Mouse (Mus musculus): ENCODE results near the gene Misp.

Gene Misp

DNA sequence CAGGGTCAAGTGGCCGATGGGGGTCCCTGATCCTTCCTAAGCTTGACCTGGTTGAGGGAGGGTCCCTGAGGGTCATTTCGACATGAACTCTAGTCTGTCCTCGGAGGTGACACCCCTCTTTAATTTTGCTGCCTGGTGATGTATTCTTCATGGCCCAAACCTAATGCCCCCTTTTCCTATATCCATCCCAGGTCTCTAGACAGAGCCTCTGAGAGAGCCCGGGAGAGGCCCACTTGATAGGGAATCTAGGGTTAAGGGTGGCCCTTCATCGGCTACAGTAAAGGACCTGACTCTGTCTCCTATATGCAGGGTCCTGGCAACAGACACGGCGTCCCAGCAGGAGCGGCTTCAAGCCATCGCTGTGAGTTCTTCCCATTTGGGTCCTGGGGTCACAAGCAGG is 14.5 kb upstream of the Misp start:
- ChIA-PET POLR2A (interaction anchor here in 2 of 4 experiments (0.8 to 2.0 kb wide), 5 partner anchors 11 to 59 kb away, joined by 3 to 8 read pairs (median 3); partner anchors contain the start of genes Palm (in 1 of the 2) and Ptbp1 (in 1 of the 2)), CTCF (interaction anchor here in 2 of 4 experiments (1.4 to 2.1 kb wide), 2 partner anchors 26 kb away, joined by 4 to 5 read pairs; no protein-coding TSS in a partner anchor)

- POLR2A ChIA-PET, result interaction anchor here in 2 of 4 experiments (1.6 to 2.0 kb wide), 2 partner anchors 13 to 55 kb away, joined by 4 to 8 read pairs; partner anchors contain the start of gene Palm (in 1 of the 2)
- CTCF ChIA-PET, result interaction anchor here in 2 of 4 experiments (1.4 to 2.1 kb wide), 2 partner anchors 27 kb away, joined by 4 to 5 read pairs; no protein-coding TSS in a partner anchor
These were observed 13.8 kb upstream of the Misp start for GRCm38 (mm10) chr10:79806972-79807371.

DNA sequence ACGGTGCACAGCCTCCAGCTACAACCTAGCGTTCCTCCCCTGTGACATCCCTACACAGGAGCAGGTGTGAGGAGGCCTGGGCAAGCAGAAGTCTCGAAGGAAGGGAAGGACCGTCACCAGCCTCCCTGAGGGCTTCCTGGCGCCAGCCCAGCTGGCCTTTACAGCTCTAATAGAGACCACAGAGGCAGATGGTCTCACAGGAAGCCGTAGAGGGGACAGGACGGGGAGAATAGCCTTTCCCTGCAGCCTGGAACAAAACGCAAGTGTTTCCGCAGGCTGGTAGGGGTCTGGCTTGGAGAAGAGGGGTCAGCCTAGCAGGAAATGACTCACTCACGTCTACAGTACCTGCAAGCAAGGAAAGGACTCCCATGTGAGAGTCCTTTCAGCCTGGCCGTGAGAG is 13.0 kb upstream of the Misp start:
- POLR2A ChIA-PET, result interaction anchor here in 1 of 4 experiments (0.6 to 1.0 kb wide), 2 partner anchors 11 to 39 kb away, joined by 3 to 4 read pairs; no protein-coding TSS in a partner anchor
- CTCF ChIA-PET, result interaction anchor here in 1 of 4 experiments (1.3 kb wide), 1 partner anchor 27 kb away, joined by 3 read pairs; no protein-coding TSS in a partner anchor

GRCm38 (mm10) chr10:79808728-79809127 is 12.1 kb upstream of the Misp start:
- ChIA-PET POLR2A (interaction anchor here in 2 of 4 experiments (0.9 to 1.3 kb wide), 5 partner anchors 40 to 100 kb away, joined by 3 to 4 read pairs (median 4); partner anchors contain the start of genes Med16 (in 1 of the 2) and Ptbp1 (in 1 of the 2)), CTCF (interaction anchor here in 1 of 4 experiments (1.1 to 1.7 kb wide), 3 partner anchors 12 to 28 kb away, joined by 3 to 7 read pairs (median 3); partner anchors contain the start of genes Misp and Palm)

DNA sequence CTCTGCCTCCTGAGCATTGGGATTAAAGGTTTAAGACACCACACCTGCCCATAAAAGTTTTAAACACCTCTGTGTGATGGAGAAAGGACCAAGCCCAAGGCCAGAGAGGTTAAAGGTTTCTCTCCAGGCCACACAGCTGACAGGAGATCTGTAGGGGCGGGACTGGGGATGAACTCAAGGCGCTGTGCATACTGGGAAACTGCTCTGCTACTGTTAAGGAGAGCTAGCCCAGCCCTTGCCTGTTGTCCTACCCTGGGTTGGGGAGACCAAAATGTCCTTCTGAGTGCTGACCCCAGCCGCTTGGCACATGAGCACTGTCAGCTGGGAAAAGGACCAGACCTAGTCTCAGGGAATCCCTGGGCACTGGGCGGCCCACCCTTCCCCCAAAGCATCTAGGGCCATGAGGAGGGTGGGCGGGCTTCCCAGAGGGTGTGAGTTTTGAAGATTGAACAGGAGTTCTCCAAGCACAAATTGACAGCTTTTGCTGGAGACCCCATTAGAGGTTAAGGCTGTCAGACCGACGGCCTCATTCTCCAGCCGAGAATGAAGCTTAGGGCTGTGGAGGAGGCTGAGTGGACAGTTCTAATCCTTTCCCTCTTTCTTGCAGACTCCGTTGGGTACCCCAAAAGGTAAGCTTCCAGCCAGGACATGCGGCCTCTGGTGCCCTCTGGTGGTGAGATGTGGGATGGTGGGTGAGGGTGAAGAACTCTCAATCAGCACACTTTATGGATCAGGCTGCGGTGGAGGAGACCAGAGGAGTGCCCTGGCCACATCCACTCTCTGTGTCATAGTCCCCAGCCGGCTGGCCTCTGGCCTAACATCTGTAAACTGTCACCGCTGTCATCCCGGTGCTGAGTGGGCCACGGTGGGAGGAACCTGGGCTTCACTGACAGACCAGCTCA is 8.8 kb upstream of the Misp start:
- ChIA-PET CTCF (interaction anchor here (0.6 to 3.0 kb wide), 92 partner anchors 8 to 517 kb away, joined by 3 to 37 read pairs (median 4); partner anchors contain the start of genes Palm (in 4 of the 4), Misp (in 3 of the 4), Bsg (in 2 of the 4) and Polrmt (in 2 of the 4)), POLR2A (interaction anchor here (0.6 to 2.3 kb wide), 31 partner anchors 8 to 356 kb away, joined by 3 to 10 read pairs (median 4); partner anchors contain the start of genes Misp (in 2 of the 4), Palm (in 2 of the 4), Ptbp1 (in 2 of the 4) and Med16 (in 1 of the 4))

DNA sequence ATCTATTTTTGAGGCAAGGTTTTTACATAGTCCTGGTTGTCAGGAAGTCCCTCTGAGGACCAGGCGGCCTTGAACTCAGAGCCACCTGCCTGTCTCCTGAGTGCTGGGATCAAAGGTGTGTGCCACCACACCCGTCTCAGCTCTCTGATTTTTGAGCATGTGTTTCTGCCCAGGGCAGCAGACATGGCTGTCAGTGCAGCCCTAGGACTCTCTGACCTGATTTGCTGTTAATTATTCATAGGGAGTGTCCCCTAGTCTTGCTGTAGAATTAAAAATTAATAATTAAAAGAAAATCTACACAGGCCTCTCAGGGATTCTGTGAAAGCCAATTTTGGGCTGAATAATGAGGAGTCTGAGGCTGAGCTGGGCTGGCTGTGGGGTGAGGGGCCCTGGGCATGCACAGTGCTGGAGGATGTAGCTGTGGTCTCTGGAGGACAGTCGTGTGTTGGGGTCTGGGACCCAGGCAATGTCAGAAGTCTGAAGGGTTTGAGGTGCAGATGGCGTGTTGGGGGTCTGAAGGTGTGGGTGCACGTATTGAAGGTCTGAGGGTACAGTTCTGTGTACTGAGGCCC is 6.4 kb upstream of the Misp start:
- ChIA-PET POLR2A (interaction anchor here in 2 of 4 experiments (0.7 to 1.1 kb wide), 2 partner anchors 9 to 95 kb away, joined by 3 read pairs; partner anchors contain the start of gene Med16 (in 1 of the 2)), CTCF (no interaction called here)

DNA sequence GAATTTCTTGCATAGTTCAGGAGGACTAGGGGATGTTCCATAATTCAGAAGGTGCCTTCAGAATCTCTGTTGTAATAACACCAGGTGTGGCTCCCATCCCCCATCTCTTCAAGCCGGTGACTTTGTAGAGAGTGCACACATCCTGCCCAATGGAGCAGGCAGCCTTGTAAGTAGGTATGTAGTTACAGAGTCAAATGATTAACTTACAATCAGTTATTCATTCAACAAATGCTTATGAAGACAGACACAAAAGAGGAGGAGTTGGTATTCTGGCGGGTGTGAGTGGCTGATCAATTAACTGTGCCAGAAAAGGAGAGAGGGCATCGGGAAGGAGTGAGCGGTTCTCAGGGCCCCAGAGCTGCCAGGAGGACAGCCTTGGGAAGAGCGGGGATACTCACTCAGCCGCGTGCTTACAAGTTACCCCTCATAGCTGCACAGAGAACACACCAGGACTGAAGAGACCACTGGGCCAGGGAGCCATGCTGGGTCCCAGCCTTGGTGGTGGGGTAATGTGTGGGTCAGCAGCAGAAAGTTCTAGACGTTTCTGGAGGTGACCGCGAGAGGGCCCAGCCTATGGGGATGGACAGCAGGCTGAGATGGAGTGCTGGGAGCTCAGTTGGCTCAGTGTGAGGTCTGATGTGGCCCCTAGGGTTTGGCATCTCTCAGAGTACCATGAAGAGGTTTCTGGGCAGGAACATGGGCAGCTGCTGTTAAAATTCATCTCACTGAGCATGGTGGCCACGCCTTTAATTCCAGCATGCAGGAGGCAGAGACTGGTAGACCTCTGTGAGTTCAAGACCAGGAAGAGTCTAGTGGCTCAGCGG is 4.9 kb upstream of the Misp start:
- CTCF ChIA-PET, result interaction anchor here in 3 of 4 experiments (0.7 to 1.4 kb wide), 10 partner anchors 19 to 243 kb away, joined by 3 to 7 read pairs (median 3); partner anchors contain the start of genes Palm (in 2 of the 3), Bsg (in 1 of the 3), Plppr3 (in 1 of the 3) and Prtn3 (in 1 of the 3)
- POLR2A ChIA-PET, result no interaction called here

DNA sequence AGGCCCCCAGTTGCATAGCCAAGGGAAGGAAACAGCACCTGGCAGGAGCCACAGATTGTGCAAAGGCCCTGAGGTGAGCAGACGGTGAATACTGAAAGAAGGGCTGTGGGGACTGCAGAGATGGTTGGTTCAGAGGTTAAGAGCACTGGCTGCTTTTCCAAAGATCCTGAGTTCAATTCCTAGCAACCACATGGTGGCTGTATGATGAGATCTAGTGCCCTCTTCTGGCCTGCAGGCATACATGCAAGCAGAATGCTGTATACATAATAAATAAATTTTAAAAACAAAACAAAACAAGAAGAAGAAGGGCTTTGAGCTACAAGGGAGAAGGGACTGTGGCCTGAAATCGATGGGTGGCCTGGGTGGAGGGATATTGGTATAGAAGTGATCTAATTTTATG is 3.7 kb upstream of the Misp start:
- ChIA-PET CTCF (interaction anchor here in 3 of 4 experiments (0.8 to 3.7 kb wide), 12 partner anchors 10 to 242 kb away, joined by 3 to 15 read pairs (median 3); partner anchors contain the start of genes Palm (in 2 of the 3), Bsg (in 1 of the 3), Plppr3 (in 1 of the 3) and Polrmt (in 1 of the 3)), POLR2A (interaction anchor here in 2 of 4 experiments (0.6 to 1.3 kb wide), 2 partner anchors 23 to 48 kb away, joined by 4 to 6 read pairs; partner anchors contain the start of gene Palm (in 1 of the 2))

- CTCF ChIA-PET, result interaction anchor here in 3 of 4 experiments (1.2 to 3.7 kb wide), 9 partner anchors 9 to 85 kb away, joined by 3 to 15 read pairs (median 5); no protein-coding TSS in a partner anchor
- POLR2A ChIA-PET, result interaction anchor here in 1 of 4 experiments (1.4 to 1.5 kb wide), 2 partner anchors 22 to 40 kb away, joined by 3 to 5 read pairs; no protein-coding TSS in a partner anchor
These were observed 2.6 kb upstream of the Misp start for GRCm38 (mm10) chr10:79818225-79818624.

GRCm38 (mm10) chr10:79819606-79820005 is 1.2 kb upstream of the Misp start:
- POLR2A ChIA-PET, result interaction anchor here in 2 of 4 experiments (1.2 to 1.9 kb wide), 7 partner anchors 18 to 149 kb away, joined by 3 to 5 read pairs (median 4); partner anchors contain the start of gene Ptbp1 (in 1 of the 2)
- CTCF ChIA-PET, result interaction anchor here (0.6 to 3.7 kb wide), 7 partner anchors 15 to 50 kb away, joined by 3 to 15 read pairs (median 7); partner anchors contain the start of gene Palm (in 1 of the 4)

DNA sequence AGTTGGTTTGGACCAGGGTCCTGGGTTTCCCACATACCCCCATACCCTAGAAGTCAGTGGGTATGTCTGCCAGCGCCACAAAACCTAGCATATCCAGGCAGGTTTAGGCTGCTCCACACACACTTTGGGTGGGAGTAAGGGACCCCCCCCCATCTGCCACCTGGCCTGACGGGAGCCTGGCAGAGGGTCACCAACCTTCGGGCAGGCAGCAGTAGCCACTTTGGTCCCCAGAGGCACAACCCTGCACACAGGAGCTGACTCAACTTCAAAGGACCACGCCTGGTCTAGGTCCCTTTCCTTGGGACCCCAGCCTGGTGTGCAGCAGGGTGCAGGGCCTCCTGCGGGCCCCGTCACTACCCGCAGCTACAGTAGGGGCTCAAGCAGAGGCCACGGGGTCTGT is 512 bp upstream of the Misp start:
- POLR2A ChIA-PET, result interaction anchor here in 3 of 4 experiments (0.6 to 1.9 kb wide), 16 partner anchors 8 to 1017 kb away, joined by 3 to 6 read pairs (median 4); partner anchors contain the start of genes Ptbp1 (in 3 of the 3) and Palm (in 1 of the 3)
- CTCF ChIA-PET, result interaction anchor here (0.6 to 3.7 kb wide), 20 partner anchors 8 to 507 kb away, joined by 3 to 15 read pairs (median 4); no protein-coding TSS in a partner anchor

- ChIA-PET CTCF (interaction anchor here in 2 of 4 experiments (0.7 to 1.3 kb wide), 2 partner anchors 13 to 58 kb away, joined by 6 to 8 read pairs; no protein-coding TSS in a partner anchor), POLR2A (interaction anchor here in 1 of 4 experiments (0.6 to 1.3 kb wide), 4 partner anchors 13 to 708 kb away, joined by 3 to 6 read pairs (median 3); no protein-coding TSS in a partner anchor)
These were observed 942 bp downstream of the Misp start for GRCm38 (mm10) chr10:79821731-79822130.

- ChIA-PET CTCF (interaction anchor here in 2 of 4 experiments (1.0 to 1.5 kb wide), 3 partner anchors 10 to 19 kb away, joined by 3 to 8 read pairs (median 4); no protein-coding TSS in a partner anchor), POLR2A (interaction anchor here in 1 of 4 experiments (0.6 to 1.3 kb wide), 3 partner anchors 13 to 708 kb away, joined by 3 to 6 read pairs (median 3); no protein-coding TSS in a partner anchor)
These were observed 1.6 kb downstream of the Misp start for GRCm38 (mm10) chr10:79822372-79822771.

- POLR2A ChIA-PET, result interaction anchor here in 3 of 4 experiments (0.7 to 2.0 kb wide), 5 partner anchors 12 to 59 kb away, joined by 3 to 11 read pairs (median 5); partner anchors contain the start of gene Ptbp1 (in 1 of the 3)
These were observed 2.2 kb downstream of the Misp start for GRCm38 (mm10) chr10:79823011-79823410.

GRCm38 (mm10) chr10:79824413-79824812 is 3.6 kb downstream of the Misp start:
- ChIA-PET CTCF (interaction anchor here (0.5 to 3.9 kb wide), 16 partner anchors 10 to 316 kb away, joined by 3 to 17 read pairs (median 4); partner anchors contain the start of gene Cbarp (in 1 of the 4)), POLR2A (interaction anchor here (0.5 to 2.0 kb wide), 19 partner anchors 9 to 163 kb away, joined by 3 to 9 read pairs (median 3); partner anchors contain the start of gene Ptbp1 (in 4 of the 4))

More at GRCm38 (mm10) chr10:79823011-79823410, 2.2 kb downstream of the Misp start:
- CTCF ChIA-PET, result interaction anchor here in 3 of 4 experiments (0.6 to 1.5 kb wide), 4 partner anchors 11 to 97 kb away, joined by 3 to 8 read pairs (median 4); no protein-coding TSS in a partner anchor

- POLR2A ChIA-PET, result interaction anchor here in 2 of 4 experiments (0.8 to 2.0 kb wide), 3 partner anchors 9 to 34 kb away, joined by 3 to 4 read pairs (median 3); partner anchors contain the start of gene Ptbp1 (in 1 of the 2)
- CTCF ChIA-PET, result no interaction called here
These were observed 10.8 kb downstream of the Misp start for GRCm38 (mm10) chr10:79831583-79831982.
